Mouse (Mus musculus) limb, embryonic 11.5 days (tissue): ENCODE results near the gene Ptk7. TPM values are rescaled to one million over a fixed set of nuclear protein-coding genes. Genes with fewer than 3 reads are reported as not detected.
A peak's percentile ranks its signal among the peaks of the same experiment; 100 is the strongest.

Source experiments
- ATAC-seq: fragments of 200-750 bp; cut with Nextera tagmentation; 2 replicates; pipeline ENCODE4 v1.8.0; 2017; ENCODE audit warnings: low read depth; ENCODE audit not compliant: insufficient number of reproducible peaks, low FRiP score, low TSS enrichment
- DNase-seq: peaks from one replicate; pipeline ENCODE4 v3.0.0-alpha.2; 2015; ENCODE audit warnings: low spot score
- H3K27ac ChIP-seq: fragments of 300-500 bp; sonication (generic); replicated peaks from 2 replicates; pipeline ENCODE4 v1.5.1; 2014; ENCODE audit warnings: low read depth, mild to moderate bottlenecking, low read length
- H3K27me3 ChIP-seq: fragments of 300-500 bp; sonication (generic); 2 replicates; pipeline ENCODE4 v1.6.1; 2014; ENCODE audit warnings: mild to moderate bottlenecking, low read length, mixed read lengths; ENCODE audit not compliant: control insufficient read depth, insufficient read depth
- H3K36me3 ChIP-seq: fragments of 300-500 bp; sonication (generic); 2 replicates; pipeline ENCODE4 v1.6.1; 2014; ENCODE audit warnings: mild to moderate bottlenecking, low read length, moderate library complexity, mixed read lengths; ENCODE audit not compliant: control insufficient read depth, insufficient read depth
- H3K4me1 ChIP-seq: fragments of 300-500 bp; sonication (generic); 2 replicates; pipeline ENCODE4 v1.6.1; 2014; ENCODE audit warnings: low read length, mixed read lengths; ENCODE audit not compliant: control insufficient read depth, insufficient read depth
- H3K4me2 ChIP-seq: fragments of 300-500 bp; sonication (generic); 2 replicates; pipeline ENCODE4 v1.6.1; 2014; ENCODE audit warnings: low read depth, mild to moderate bottlenecking, moderate library complexity; ENCODE audit not compliant: severe bottlenecking
- H3K4me3 ChIP-seq: fragments of 300-500 bp; sonication (generic); 2 replicates; pipeline ENCODE4 v1.5.1; 2014; ENCODE audit warnings: low read depth, low read length
- H3K9ac ChIP-seq: fragments of 300-500 bp; sonication (generic); 2 replicates; pipeline ENCODE4 v1.6.1; 2014; ENCODE audit warnings: mild to moderate bottlenecking, low read length
- H3K9me3 ChIP-seq: fragments of 300-500 bp; sonication (generic); 2 replicates; pipeline ENCODE4 v1.6.1; 2016; ENCODE audit warnings: low read length; ENCODE audit not compliant: control insufficient read depth
- WGBS: fragments of 180-500 bp; shearing (Covaris S2); extraction: QIAGEN DNeasy Blood & Tissue Kit; methylation state at CpG from one replicate; pipeline ENCODE4 v1.1.7; 2014; 5-methylcytosine and 5-hydroxymethylcytosine counted together
- polyA plus RNA-seq: library from polyadenylated mRNA; unstranded; fragments of >200 nt; fragmentation: Nextera tagmentation; extraction: Ambion mirVana; gene quantifications from 2 replicates; pipeline ENCODE4 v1.2.1, GENCODE M21; 2014

Gene Ptk7
- polyA plus RNA-seq, 1 experiment from 2014 or later = 60.4 TPM

GRCm38 (mm10) chr17:46609721-46610514 is 19.4 kb downstream of the Ptk7 start:
- H3K36me3 ChIP-seq = no peaks in the 10 kb centered on the region; the same call in 1 of the 2 replicates
- H3K9ac ChIP-seq = no peak overlapping the region
- ATAC-seq (no peak), DNase-seq (no peak)
- H3K4me3 ChIP-seq = no peak overlapping the region
- WGBS = 59% methylated on average over 15 of the region's 15 CpGs
- H3K27me3 ChIP-seq = no peaks in the 10 kb centered on the region
- H3K27ac ChIP-seq = no peak overlapping the region
- H3K4me2 ChIP-seq = no peak overlapping the region
- peaks cover 41% of the 10 kb centered on the region for H3K4me1 ChIP-seq
- no peaks in the 10 kb centered on the region for H3K9me3 ChIP-seq

- Histone ChIP-seq H3K36me3 (no peaks in the 10 kb centered on the region; the same call in 1 of the 2 replicates), H3K27me3 (no peaks in the 10 kb centered on the region), H3K4me1 (peaks cover 12% of the 10 kb centered on the region), H3K9ac (no peak overlapping the region), H3K27ac (no peak overlapping the region), H3K4me3 (no peak overlapping the region), H3K9me3 (no peaks in the 10 kb centered on the region), H3K4me2 (no peak overlapping the region)
- DNase-seq = no peak
- no peak for ATAC-seq
- 83% methylated on average over 12 of the region's 12 CpGs for WGBS
Observed at GRCm38 (mm10) chr17:46605987-46606386, 23.3 kb downstream of the Ptk7 start.

- Histone ChIP-seq H3K27me3 (no peaks in the 10 kb centered on the region), H3K4me3 (no peak overlapping the region), H3K9ac (no peak overlapping the region), H3K9me3 (no peaks in the 10 kb centered on the region), H3K4me1 (peaks cover 11% of the 10 kb centered on the region), H3K4me2 (no peak overlapping the region), H3K36me3 (no peaks in the 10 kb centered on the region; the same call in 1 of the 2 replicates), H3K27ac (no peak overlapping the region)
- DNase-seq (no peak), ATAC-seq (no peak)
- WGBS = 78% methylated on average over 5 of the region's 5 CpGs
Observed at GRCm38 (mm10) chr17:46605126-46605525, 24.2 kb downstream of the Ptk7 start.

- ATAC-seq (no peak), DNase-seq (no peak)
- 95% methylated on average over 4 of the region's 4 CpGs for WGBS
- no peak overlapping the region for H3K27ac ChIP-seq
- no peaks in the 10 kb centered on the region for H3K27me3 ChIP-seq
- no peak overlapping the region for H3K4me3 ChIP-seq
- H3K9me3 ChIP-seq = no peaks in the 10 kb centered on the region
- 0 out of 2 replicates have a peak, but pooled peaks cover 6% of the 10 kb centered on the region for H3K4me1 ChIP-seq
- H3K36me3 ChIP-seq = no peaks in the 10 kb centered on the region; the same call in 1 of the 2 replicates
- no peak overlapping the region for H3K9ac ChIP-seq
- H3K4me2 ChIP-seq = no peak overlapping the region
Observed at GRCm38 (mm10) chr17:46603229-46603628, 26.1 kb downstream of the Ptk7 start.

- Histone ChIP-seq H3K27ac (peak overlapping the region; percentile 47; the same call in 1 of the 2 replicates), H3K4me1 (0 out of 2 replicates have a peak, but pooled peaks cover 6% of the 10 kb centered on the region), H3K4me2 (no peak overlapping the region), H3K9ac (no peak overlapping the region), H3K4me3 (no peak overlapping the region), H3K36me3 (no peaks in the 10 kb centered on the region; the same call in 1 of the 2 replicates), H3K9me3 (no peaks in the 10 kb centered on the region), H3K27me3 (no peaks in the 10 kb centered on the region)
- peak; percentile 53; the same call in 1 of the 2 replicates for ATAC-seq
- WGBS = 57% methylated on average over 9 of the region's 9 CpGs
- DNase-seq = peak; percentile 57
Observed at GRCm38 (mm10) chr17:46602212-46602611, 27.1 kb downstream of the Ptk7 start.

- ATAC-seq (no peak), DNase-seq (no peak)
- Histone ChIP-seq H3K9ac (no peak overlapping the region), H3K27me3 (no peaks in the 10 kb centered on the region), H3K36me3 (no peaks in the 10 kb centered on the region; the same call in 1 of the 2 replicates), H3K27ac (no peak overlapping the region), H3K4me1 (0 out of 2 replicates have a peak, but pooled peaks cover 6% of the 10 kb centered on the region), H3K4me3 (no peak overlapping the region), H3K9me3 (no peaks in the 10 kb centered on the region), H3K4me2 (no peak overlapping the region)
- 91% methylated on average over 2 of the region's 2 CpGs for WGBS
Observed at GRCm38 (mm10) chr17:46600569-46600968, 28.7 kb downstream of the Ptk7 start.

- WGBS = 88% methylated on average over 4 of the region's 4 CpGs
Observed at GRCm38 (mm10) chr17:46598963-46599362, 30.3 kb downstream of the Ptk7 start.

GRCm38 (mm10) chr17:46597956-46598355 is 31.3 kb downstream of the Ptk7 start:
- Histone ChIP-seq H3K9ac (no peak overlapping the region), H3K4me1 (peaks cover 18% of the 10 kb centered on the region), H3K9me3 (no peaks in the 10 kb centered on the region), H3K4me2 (no peak overlapping the region), H3K4me3 (no peak overlapping the region), H3K27me3 (no peaks in the 10 kb centered on the region), H3K27ac (no peak overlapping the region), H3K36me3 (no peaks in the 10 kb centered on the region; the same call in 1 of the 2 replicates)
- ATAC-seq = no peak
- DNase-seq = no peak
- 90% methylated on average over 11 of the region's 11 CpGs for WGBS

More at GRCm38 (mm10) chr17:46598963-46599362, 30.3 kb downstream of the Ptk7 start:
- no peak overlapping the region for H3K27ac ChIP-seq
- H3K4me3 ChIP-seq = no peak overlapping the region
- no peaks in the 10 kb centered on the region for H3K27me3 ChIP-seq
- H3K9me3 ChIP-seq = no peaks in the 10 kb centered on the region
- DNase-seq (no peak), ATAC-seq (no peak)
- no peak overlapping the region for H3K4me2 ChIP-seq
- no peak overlapping the region for H3K9ac ChIP-seq
- H3K36me3 ChIP-seq = no peaks in the 10 kb centered on the region; the same call in 1 of the 2 replicates
- peaks cover 18% of the 10 kb centered on the region for H3K4me1 ChIP-seq
